Mouse (Mus musculus) limb, embryonic 11.5 days (tissue): ENCODE data around the gene Kcnq4. TPM values are rescaled to one million over a fixed set of nuclear protein-coding genes. Genes with fewer than 3 reads are reported as not detected.

Experiments used
- ATAC-seq: fragments of 200-750 bp; cut with Nextera tagmentation; 2 replicates; pipeline ENCODE4 v1.8.0; 2017; ENCODE audit warnings: low read depth; ENCODE audit not compliant: insufficient number of reproducible peaks, low FRiP score, low TSS enrichment
- DNase-seq: peaks from one replicate; pipeline ENCODE4 v3.0.0-alpha.2; 2015; ENCODE audit warnings: low spot score
- H3K27ac ChIP-seq: fragments of 300-500 bp; sonication (generic); replicated peaks from 2 replicates; pipeline ENCODE4 v1.5.1; 2014; ENCODE audit warnings: low read depth, mild to moderate bottlenecking, low read length
- H3K27me3 ChIP-seq: fragments of 300-500 bp; sonication (generic); 2 replicates; pipeline ENCODE4 v1.6.1; 2014; ENCODE audit warnings: mild to moderate bottlenecking, low read length, mixed read lengths; ENCODE audit not compliant: control insufficient read depth, insufficient read depth
- H3K36me3 ChIP-seq: fragments of 300-500 bp; sonication (generic); 2 replicates; pipeline ENCODE4 v1.6.1; 2014; ENCODE audit warnings: mild to moderate bottlenecking, low read length, moderate library complexity, mixed read lengths; ENCODE audit not compliant: control insufficient read depth, insufficient read depth
- H3K4me1 ChIP-seq: fragments of 300-500 bp; sonication (generic); 2 replicates; pipeline ENCODE4 v1.6.1; 2014; ENCODE audit warnings: low read length, mixed read lengths; ENCODE audit not compliant: control insufficient read depth, insufficient read depth
- H3K4me2 ChIP-seq: fragments of 300-500 bp; sonication (generic); 2 replicates; pipeline ENCODE4 v1.6.1; 2014; ENCODE audit warnings: low read depth, mild to moderate bottlenecking, moderate library complexity; ENCODE audit not compliant: severe bottlenecking
- H3K4me3 ChIP-seq: fragments of 300-500 bp; sonication (generic); 2 replicates; pipeline ENCODE4 v1.5.1; 2014; ENCODE audit warnings: low read depth, low read length
- H3K9ac ChIP-seq: fragments of 300-500 bp; sonication (generic); 2 replicates; pipeline ENCODE4 v1.6.1; 2014; ENCODE audit warnings: mild to moderate bottlenecking, low read length
- H3K9me3 ChIP-seq: fragments of 300-500 bp; sonication (generic); 2 replicates; pipeline ENCODE4 v1.6.1; 2016; ENCODE audit warnings: low read length; ENCODE audit not compliant: control insufficient read depth
- WGBS: fragments of 180-500 bp; shearing (Covaris S2); extraction: QIAGEN DNeasy Blood & Tissue Kit; methylation state at CpG from one replicate; pipeline ENCODE4 v1.1.7; 2014; 5-methylcytosine and 5-hydroxymethylcytosine counted together
- polyA plus RNA-seq: library from polyadenylated mRNA; unstranded; fragments of >200 nt; fragmentation: Nextera tagmentation; extraction: Ambion mirVana; gene quantifications from 2 replicates; pipeline ENCODE4 v1.2.1, GENCODE M21; 2014

Gene Kcnq4
- polyA plus RNA-seq, 1 experiment from 2014 or later = 5.1 TPM

DNA sequence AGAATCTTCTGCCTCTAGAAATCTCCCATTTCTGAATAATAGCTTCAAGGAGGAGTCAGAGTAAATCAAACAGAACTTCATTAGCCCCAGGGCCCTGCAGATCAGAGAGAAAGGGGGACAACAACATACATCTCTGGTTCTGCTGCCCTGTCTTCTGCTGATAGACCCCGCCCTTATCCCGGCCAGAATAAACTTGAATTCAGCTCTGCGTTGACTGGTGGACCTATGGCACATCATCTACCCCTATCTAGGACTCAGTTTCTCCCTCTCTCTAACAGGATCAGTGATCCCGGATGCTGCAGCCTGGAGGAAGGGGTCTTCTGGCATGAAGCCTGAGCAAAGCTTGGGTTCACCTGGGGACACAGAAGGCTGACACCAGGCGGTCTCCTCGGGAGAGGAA, 17.8 kb downstream of the Kcnq4 start:
- no peaks in the 10 kb centered on the region for H3K9me3 ChIP-seq
- H3K36me3 ChIP-seq = no peaks in the 10 kb centered on the region
- DNase-seq (no peak), ATAC-seq (no peak)
- peak overlapping the region; percentile 77 for H3K4me2 ChIP-seq
- H3K4me3 ChIP-seq = no peak overlapping the region; the same call in 1 of the 2 replicates
- H3K27me3 ChIP-seq = peaks cover 7% of the 10 kb centered on the region
- 22% methylated on average over 6 of the region's 6 CpGs for WGBS
- peaks cover 3% of the 10 kb centered on the region; the same call in 1 of the 2 replicates for H3K4me1 ChIP-seq
- H3K9ac ChIP-seq = no peak overlapping the region; the same call in 1 of the 2 replicates
- no peak overlapping the region for H3K27ac ChIP-seq

DNA sequence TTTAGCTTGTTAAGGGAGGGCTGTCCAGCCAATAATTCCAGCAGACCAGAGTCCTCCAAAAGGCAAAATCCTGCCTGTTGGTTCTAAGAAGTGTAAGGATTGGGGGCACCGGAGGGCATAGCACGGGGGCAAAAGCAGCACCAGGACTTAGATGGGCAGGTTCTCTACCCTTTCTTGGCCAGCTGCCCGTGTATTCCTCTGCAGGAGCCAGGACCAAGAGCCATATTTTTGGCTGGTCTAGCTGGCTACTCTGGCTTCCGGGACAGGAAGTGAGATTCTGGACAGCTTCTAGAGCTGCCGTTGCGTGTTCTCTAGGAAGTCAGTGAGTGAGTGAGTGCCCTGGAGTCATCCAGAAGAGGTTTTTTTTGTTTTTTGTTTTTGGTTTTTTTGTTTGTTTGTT, 18.3 kb downstream of the Kcnq4 start:
- no peaks in the 10 kb centered on the region for H3K9me3 ChIP-seq
- no peak for DNase-seq
- peaks cover 7% of the 10 kb centered on the region for H3K27me3 ChIP-seq
- no peak overlapping the region for H3K4me3 ChIP-seq
- H3K4me1 ChIP-seq = peaks cover 3% of the 10 kb centered on the region; the same call in 1 of the 2 replicates
- ATAC-seq = no peak
- H3K27ac ChIP-seq = no peak overlapping the region
- no peak overlapping the region for H3K4me2 ChIP-seq
- 66% methylated on average over 6 of the region's 6 CpGs for WGBS
- no peak overlapping the region for H3K9ac ChIP-seq
- no peaks in the 10 kb centered on the region for H3K36me3 ChIP-seq

DNA sequence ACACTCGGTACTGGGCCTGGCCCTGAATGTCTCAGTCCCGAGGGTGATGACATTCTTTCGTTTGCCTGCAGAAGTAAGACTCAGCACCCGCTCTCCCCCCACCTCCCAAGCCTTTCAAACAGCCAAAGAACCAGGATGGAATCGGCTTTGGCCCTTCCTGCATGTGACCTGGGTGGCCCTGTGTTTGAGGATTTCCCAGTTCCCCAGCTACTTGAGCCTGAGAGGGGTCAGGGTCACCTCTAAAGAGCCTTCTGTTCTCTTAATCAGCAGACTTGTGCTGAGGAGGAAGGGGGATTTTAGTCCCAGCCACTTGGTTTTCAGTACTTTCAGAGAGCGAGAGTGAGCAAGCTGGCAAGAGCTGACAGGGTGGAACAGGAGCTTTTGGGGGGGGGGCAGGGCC, 19.0 kb downstream of the Kcnq4 start:
- DNase-seq = no peak
- 36% methylated on average over 6 of the region's 6 CpGs for WGBS
- no peak overlapping the region for H3K27ac ChIP-seq
- no peak overlapping the region for H3K9ac ChIP-seq
- peaks cover 3% of the 10 kb centered on the region; the same call in 1 of the 2 replicates for H3K4me1 ChIP-seq
- no peak overlapping the region for H3K4me3 ChIP-seq
- peaks cover 8% of the 10 kb centered on the region for H3K27me3 ChIP-seq
- no peaks in the 10 kb centered on the region for H3K36me3 ChIP-seq
- H3K4me2 ChIP-seq = no peak overlapping the region
- ATAC-seq = no peak
- H3K9me3 ChIP-seq = no peaks in the 10 kb centered on the region

DNA sequence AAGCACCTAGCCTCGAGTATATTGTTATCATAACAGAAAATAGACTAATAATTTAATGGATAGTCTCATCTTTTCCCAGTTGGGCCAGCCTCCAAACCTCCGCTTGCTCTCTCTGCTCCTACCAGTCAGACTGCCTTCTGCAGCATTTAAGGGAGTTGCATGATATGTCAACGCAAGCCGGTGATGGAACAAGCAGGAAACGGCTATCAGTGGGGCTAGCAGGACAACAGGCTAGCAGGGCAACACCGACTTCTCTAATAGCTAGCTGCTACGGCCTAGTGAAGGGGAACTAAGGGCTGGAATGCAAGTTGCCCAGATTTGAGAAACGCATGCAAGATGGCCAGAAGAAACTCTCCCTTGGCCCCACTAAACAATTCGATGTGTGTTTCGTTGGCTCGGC, 20.6 kb downstream of the Kcnq4 start:
- WGBS = 84% methylated on average over 11 of the region's 11 CpGs
- H3K4me1 ChIP-seq = peaks cover 3% of the 10 kb centered on the region; the same call in 1 of the 2 replicates
- ATAC-seq = no peak
- H3K27me3 ChIP-seq = peaks cover 9% of the 10 kb centered on the region
- H3K9me3 ChIP-seq = no peaks in the 10 kb centered on the region
- no peak overlapping the region for H3K4me2 ChIP-seq
- no peak overlapping the region for H3K27ac ChIP-seq
- H3K4me3 ChIP-seq = no peak overlapping the region
- no peak overlapping the region for H3K9ac ChIP-seq
- DNase-seq = no peak
- no peaks in the 10 kb centered on the region for H3K36me3 ChIP-seq

DNA sequence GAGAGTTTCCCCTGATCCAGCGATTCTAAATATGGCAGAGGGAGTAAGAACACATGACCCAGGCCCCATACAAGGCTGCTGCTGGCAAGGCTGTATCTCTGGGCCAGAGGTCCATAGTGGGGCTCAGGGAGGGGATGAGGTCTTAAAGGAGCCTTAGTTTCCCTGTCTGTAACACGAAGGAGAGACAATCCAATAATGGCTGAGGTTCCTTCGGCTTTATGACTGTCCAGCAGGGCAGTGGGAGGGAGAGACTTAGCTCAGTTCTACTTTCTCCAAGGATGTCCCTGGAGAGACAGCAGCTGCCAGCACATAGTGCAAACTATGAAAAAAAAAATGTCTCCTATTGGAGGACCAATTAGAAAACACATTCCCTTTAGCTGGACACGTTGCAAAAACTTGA, 22.2 kb downstream of the Kcnq4 start:
- Histone ChIP-seq H3K9me3 (no peaks in the 10 kb centered on the region), H3K9ac (no peak overlapping the region), H3K27ac (no peak overlapping the region), H3K27me3 (peaks cover 2% of the 10 kb centered on the region; the same call in 1 of the 2 replicates), H3K36me3 (no peaks in the 10 kb centered on the region), H3K4me2 (no peak overlapping the region), H3K4me3 (no peak overlapping the region), H3K4me1 (no peaks in the 10 kb centered on the region)
- WGBS = 66% methylated on average over 4 of the region's 4 CpGs
- no peak for ATAC-seq
- no peak for DNase-seq

DNA sequence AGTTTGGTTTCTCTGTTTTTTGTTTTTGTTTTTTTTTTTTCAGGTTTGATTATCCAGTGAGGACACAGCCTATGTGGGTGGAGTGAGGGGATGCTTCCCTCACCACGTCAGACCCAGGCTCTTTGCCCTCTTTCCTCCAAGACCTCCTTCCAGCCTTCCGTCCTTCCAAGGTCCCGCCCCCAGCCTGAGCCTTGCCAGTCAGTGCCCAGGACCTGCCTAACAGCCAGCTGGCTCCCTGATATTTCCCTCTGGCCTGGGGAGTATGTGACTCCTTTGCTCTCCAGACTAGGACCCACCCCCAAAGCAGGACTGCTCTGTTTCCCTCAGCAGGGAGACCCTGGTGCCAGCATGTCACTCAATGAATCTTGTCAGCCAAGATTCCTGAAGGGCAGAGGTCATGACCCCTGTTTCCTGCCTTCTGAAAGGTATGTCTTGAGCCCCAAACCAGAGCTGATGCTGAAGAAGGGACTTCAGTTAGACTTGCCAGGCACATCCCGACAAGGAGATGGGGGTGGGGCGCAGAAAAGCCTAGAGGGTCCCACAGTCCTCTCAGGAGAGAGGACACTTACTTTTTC, 22.8 kb downstream of the Kcnq4 start:
- 37% methylated on average over 5 of the region's 5 CpGs for WGBS

DNA sequence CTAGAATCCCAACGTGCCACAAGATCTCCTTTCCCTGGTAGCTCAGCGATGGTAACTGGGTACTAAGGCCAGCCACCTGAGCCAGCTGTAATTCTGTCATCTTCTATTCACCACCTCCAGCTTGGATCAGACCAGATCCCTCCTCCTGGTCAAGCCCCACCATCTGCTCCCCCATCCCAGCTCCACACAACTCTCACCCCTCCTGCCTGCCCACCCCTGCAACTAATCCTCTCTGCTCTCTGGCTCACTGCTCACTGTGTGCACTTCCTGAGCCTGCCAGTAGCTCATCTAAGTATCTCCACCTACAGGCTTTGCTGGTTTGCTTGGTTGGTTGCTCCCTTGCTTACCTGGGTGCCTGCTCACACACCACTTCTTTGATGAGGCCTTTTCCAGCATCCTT, 26.8 kb downstream of the Kcnq4 start:
- 67% methylated on average over 2 of the region's 2 CpGs for WGBS
- ATAC-seq = no peak

More for the DNA sequence above, 22.8 kb downstream of the Kcnq4 start:
- no peak for ATAC-seq
- H3K9me3 ChIP-seq = no peaks in the 10 kb centered on the region
- H3K27ac ChIP-seq = no peak overlapping the region
- H3K36me3 ChIP-seq = no peaks in the 10 kb centered on the region
- H3K4me1 ChIP-seq = no peaks in the 10 kb centered on the region
- no peak overlapping the region for H3K4me3 ChIP-seq
- no peak overlapping the region for H3K4me2 ChIP-seq
- H3K9ac ChIP-seq = no peak overlapping the region
- peaks cover 2% of the 10 kb centered on the region; the same call in 1 of the 2 replicates for H3K27me3 ChIP-seq
- no peak for DNase-seq

DNA sequence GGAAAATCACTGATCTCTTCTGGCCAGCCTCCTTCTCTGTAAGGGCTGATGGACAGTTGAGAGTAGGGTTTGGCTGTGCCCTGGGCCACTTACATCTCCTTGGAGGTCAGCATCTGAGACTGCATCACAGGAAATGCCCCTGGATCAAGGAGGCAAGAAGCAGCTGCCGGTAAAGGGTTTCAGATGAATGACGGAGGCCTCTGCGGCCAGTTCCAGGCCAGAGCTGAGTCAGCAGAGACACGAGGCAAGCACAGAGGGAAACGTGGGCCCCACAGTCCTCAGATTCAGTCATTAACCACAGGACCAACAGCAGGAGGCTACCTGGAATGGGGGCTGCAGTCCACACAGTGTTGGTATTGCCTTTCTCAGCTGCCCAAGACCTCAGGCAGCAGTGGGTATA, 29.3 kb downstream of the Kcnq4 start:
- DNase-seq (no peak), ATAC-seq (no peak)
- Histone ChIP-seq H3K9me3 (no peaks in the 10 kb centered on the region), H3K36me3 (no peaks in the 10 kb centered on the region), H3K4me2 (no peak overlapping the region), H3K27ac (no peak overlapping the region), H3K4me3 (no peak overlapping the region), H3K4me1 (peaks cover 16% of the 10 kb centered on the region), H3K9ac (no peak overlapping the region), H3K27me3 (0 out of 2 replicates have a peak, but pooled peaks cover 2% of the 10 kb centered on the region)
- 10% methylated on average over 5 of the region's 5 CpGs for WGBS

More for the DNA sequence above, 26.8 kb downstream of the Kcnq4 start:
- 0 out of 2 replicates have a peak, but pooled peaks cover 8% of the 10 kb centered on the region for H3K4me1 ChIP-seq
- H3K4me2 ChIP-seq = no peak overlapping the region
- H3K9me3 ChIP-seq = no peaks in the 10 kb centered on the region
- peaks cover 5% of the 10 kb centered on the region; the same call in 1 of the 2 replicates for H3K27me3 ChIP-seq
- no peak overlapping the region for H3K9ac ChIP-seq
- H3K36me3 ChIP-seq = no peaks in the 10 kb centered on the region
- H3K4me3 ChIP-seq = no peak overlapping the region
- no peak overlapping the region for H3K27ac ChIP-seq
- no peak for DNase-seq

DNA sequence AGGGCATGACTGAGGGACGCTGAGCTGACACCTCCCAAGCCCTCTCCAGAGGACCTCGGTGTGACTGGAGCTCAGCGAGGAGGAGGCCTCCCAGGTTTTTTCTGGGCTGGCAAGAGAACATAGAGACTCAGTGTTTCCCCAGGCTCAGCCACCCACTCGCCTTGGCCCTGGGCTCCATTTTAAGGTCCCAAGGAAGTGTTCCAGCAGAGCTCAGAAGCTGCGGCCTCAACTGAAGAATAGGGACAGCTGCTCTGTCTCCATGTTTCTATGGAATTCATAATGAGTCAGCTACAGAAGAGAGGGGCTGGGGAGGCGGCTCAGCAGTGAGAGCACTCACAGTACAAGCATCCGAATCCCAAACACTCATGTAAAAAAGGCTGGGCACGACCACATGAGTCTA, 30.8 kb downstream of the Kcnq4 start:
- WGBS = 72% methylated on average over 8 of the region's 8 CpGs
- Histone ChIP-seq H3K4me3 (no peak overlapping the region), H3K4me1 (peaks cover 16% of the 10 kb centered on the region), H3K4me2 (no peak overlapping the region), H3K36me3 (no peaks in the 10 kb centered on the region), H3K27ac (no peak overlapping the region), H3K9me3 (no peaks in the 10 kb centered on the region), H3K9ac (no peak overlapping the region), H3K27me3 (0 out of 2 replicates have a peak, but pooled peaks cover 2% of the 10 kb centered on the region)
- ATAC-seq (no peak), DNase-seq (no peak)
